ENCODE assay signal across 9 mouse cellular contexts in genomic region chr16:8806703-8807102, GRCm38 (mm10). TPM values are rescaled to one million over a fixed set of nuclear protein-coding genes. Genes with fewer than 3 reads are reported as not detected.
DNase-seq lines count a peak whose midpoint lies in the region; ATAC-seq lines count a peak whose summit lies in the region.
"Had no signal": no experiment of that assay in that cellular context is flagged by ENCODE, and none has a peak within 500 bp of the region (broad histone marks: within the 10 kb centered on the region; RNA-seq: fewer than 3 reads in every experiment).

No protein-coding gene starts in this region.

- ATAC-seq in granulocyte monocyte progenitor cell, adult 5-6 weeks (replicated peaks; ENCODE audit: poor library complexity, severe bottlenecking): peak; percentile 83
- no peak for ATAC-seq in neural tube, embryonic 11.5 days (ENCODE audit: insufficient read depth, low FRiP score, low TSS enrichment)

- H3K4me2 ChIP-seq in neural tube, embryonic 11.5 days (ENCODE audit: low read depth): no peak overlapping the region

- H3K27ac ChIP-seq in heart, embryonic 10.5 days: no peak overlapping the region
- H3K27ac ChIP-seq in neural tube, embryonic 11.5 days (ENCODE audit: low read depth, low read length): no peak overlapping the region
- H3K27ac ChIP-seq: macrophage had no signal

- no peaks in the 10 kb centered on the region for H3K9me3 ChIP-seq in heart, embryonic 10.5 days
- no peaks in the 10 kb centered on the region for H3K9me3 ChIP-seq in neural tube, embryonic 11.5 days (ENCODE audit: control insufficient read depth, low read length)

- DNase-seq in heart, postnatal 4 days: peak; percentile 50
- DNase-seq in heart, embryonic 10.5 days (ENCODE audit: low spot score): no peak
- peak; percentile 72 for DNase-seq in B cell, adult 2 months
- peak; percentile 59 for DNase-seq in NIH3T3 (ENCODE audit: low read depth)
- peak; percentile 33 for DNase-seq in neural tube, embryonic 11.5 days (ENCODE audit: low spot score)
- no peak for DNase-seq in MN1 (ENCODE audit: low spot score)
- DNase-seq in frontal cortex, postnatal 10 days (ENCODE audit: low spot score in 2 of 2): no peak

- no peak overlapping the region for H3K4me3 ChIP-seq in heart, embryonic 10.5 days
- no peak overlapping the region for H3K4me3 ChIP-seq in neural tube, embryonic 11.5 days (ENCODE audit: low read depth, low read length)

- H3K9ac ChIP-seq in neural tube, embryonic 11.5 days (ENCODE audit: low read length): no peak overlapping the region

- H3K27me3 ChIP-seq in heart, embryonic 10.5 days (ENCODE audit: insufficient read depth, poor library complexity, severe bottlenecking): no peaks in the 10 kb centered on the region
- no peaks in the 10 kb centered on the region for H3K27me3 ChIP-seq in neural tube, embryonic 11.5 days (ENCODE audit: control insufficient read depth, insufficient read depth, low read length)

- no peaks in the 10 kb centered on the region for H3K36me3 ChIP-seq in heart, embryonic 10.5 days
- H3K36me3 ChIP-seq in neural tube, embryonic 11.5 days (ENCODE audit: control insufficient read depth, insufficient read depth, low read length): no peaks in the 10 kb centered on the region

- no peaks in the 10 kb centered on the region for H3K4me1 ChIP-seq in heart, embryonic 10.5 days
- no peaks in the 10 kb centered on the region for H3K4me1 ChIP-seq in neural tube, embryonic 11.5 days (ENCODE audit: control insufficient read depth, insufficient read depth, low read length)

- 19% methylated on average over 4 of the region's 4 CpGs for WGBS in heart, embryonic 10.5 days
- WGBS in neural tube, embryonic 11.5 days: 18% methylated on average over 4 of the region's 4 CpGs

RNA-seq across cellular contexts. Expression of gene Usp7, which starts 14.6 kb away (rescaled TPM):
- total RNA-seq in heart, postnatal 4 days (2021): 10 to 100 TPM; 93.2 to 93.6 TPM
- 16.8 and 24.3 TPM in 2 replicates for polyA plus RNA-seq in heart, embryonic 10.5 days (2016; fragmentation: Nextera tagmentation; extraction: Ambion mirVana)
- total RNA-seq in granulocyte monocyte progenitor cell, adult 5-6 weeks (2014; fragmentation: Nextera tagmentation): 130 and 144 TPM in 2 replicates
- total RNA-seq in granulocyte monocyte progenitor cell, adult 5-6 weeks (2017): 142 and 158 TPM in 2 replicates
- polyA plus RNA-seq in neural tube, embryonic 11.5 days (2014; fragmentation: Nextera tagmentation; extraction: Ambion mirVana): 38.8 and 38.9 TPM in 2 replicates

RNA-seq across cellular contexts. Expression of gene 1810013L24Rik, which starts 23.2 kb away (rescaled TPM):
- 100 to 1,000 TPM; 105 to 115 TPM for total RNA-seq in heart, postnatal 4 days (2021)
- polyA plus RNA-seq in heart, embryonic 10.5 days (2016; fragmentation: Nextera tagmentation; extraction: Ambion mirVana): 17.3 and 21.3 TPM in 2 replicates
- 39.6 and 41.3 TPM in 2 replicates for total RNA-seq in granulocyte monocyte progenitor cell, adult 5-6 weeks (2014; fragmentation: Nextera tagmentation)
- 37.1 and 53.9 TPM in 2 replicates for total RNA-seq in granulocyte monocyte progenitor cell, adult 5-6 weeks (2017)
- polyA plus RNA-seq in neural tube, embryonic 11.5 days (2014; fragmentation: Nextera tagmentation; extraction: Ambion mirVana): 20.5 and 21.7 TPM in 2 replicates

Comparison
In these comparisons a context has a peak if more than half of its experiments do, and no peak if none do; other contexts are left out.
1. DNase-seq: peak in heart, postnatal 4 days (single experiment), B cell, adult 2 months (2 of 2), NIH3T3 (single experiment) and neural tube, embryonic 11.5 days (single experiment); none in heart, embryonic 10.5 days (single experiment), MN1 (single experiment) and frontal cortex, postnatal 10 days (0 of 2).